Mouse (Mus musculus) liver, embryonic 16.5 days (tissue): ENCODE results near the gene Olfr872. TPM values are rescaled to one million over a fixed set of nuclear protein-coding genes. Genes with fewer than 3 reads are reported as not detected.
"Not testable (repeated sequence)": the region's sequence is repeated elsewhere in the genome, so short reads cannot be mapped to it uniquely, and the experiment has no call there.

Experiments used
- ATAC-seq: fragments of 200-750 bp; cut with Nextera tagmentation; 2 replicates; pipeline ENCODE4 v1.8.0; 2017; ENCODE audit warnings: low read depth, mild to moderate bottlenecking, moderate number of reproducible peaks, moderate library complexity
- H3K27ac ChIP-seq: fragments of 300-500 bp; sonication (generic); 2 replicates; pipeline ENCODE4 v1.5.1; 2014; ENCODE audit warnings: mild to moderate bottlenecking, low read length
- H3K27me3 ChIP-seq: fragments of 300-500 bp; sonication (generic); 2 replicates; pipeline ENCODE4 v1.6.1; 2014; ENCODE audit warnings: low read depth, low read length, mixed read lengths; ENCODE audit not compliant: control insufficient read depth, insufficient read depth
- H3K36me3 ChIP-seq: fragments of 300-500 bp; sonication (generic); 2 replicates; pipeline ENCODE4 v1.6.1; 2014; ENCODE audit warnings: mild to moderate bottlenecking; ENCODE audit not compliant: control insufficient read depth, insufficient read depth
- H3K4me1 ChIP-seq: fragments of 300-500 bp; sonication (generic); 2 replicates; pipeline ENCODE4 v1.6.1; 2014; ENCODE audit warnings: low read depth, low read length, mixed read lengths; ENCODE audit not compliant: control insufficient read depth
- H3K4me2 ChIP-seq: fragments of 300-500 bp; sonication (generic); 2 replicates; pipeline ENCODE4 v1.6.1; 2014; ENCODE audit warnings: low read depth, low read length, mixed read lengths
- H3K4me3 ChIP-seq: fragments of 300-500 bp; sonication (generic); 2 replicates; pipeline ENCODE4 v1.5.1; 2014; ENCODE audit warnings: low read depth, mild to moderate bottlenecking, low read length
- H3K9ac ChIP-seq: fragments of 300-500 bp; sonication (generic); 2 replicates; pipeline ENCODE4 v1.6.1; 2014; ENCODE audit warnings: low read depth, low read length
- H3K9me3 ChIP-seq: fragments of 300-500 bp; sonication (generic); replicated peaks from 2 replicates; pipeline ENCODE4 v1.6.1; 2016; ENCODE audit warnings: low read length; ENCODE audit not compliant: control insufficient read depth
- WGBS: fragments of 180-500 bp; shearing (Covaris S2); extraction: QIAGEN DNeasy Blood & Tissue Kit; methylation state at CpG from one replicate; pipeline ENCODE4 v1.1.7; 2014; ENCODE audit not compliant: insufficient replicate concordance; 5-methylcytosine and 5-hydroxymethylcytosine counted together
- polyA plus RNA-seq: library from polyadenylated mRNA; unstranded; fragments of >200 nt; fragmentation: Nextera tagmentation; extraction: Ambion mirVana; gene quantifications from 2 replicates; pipeline ENCODE4 v1.2.1, GENCODE M21; 2015

Gene Olfr872
- polyA plus RNA-seq: not detected in 2 replicates

GRCm38 (mm10) chr9:20236819-20237218, at the start of gene Olfr872:
Gene Olfr872 (plus strand): TSS chr9:20237119.
- Histone ChIP-seq H3K27me3 (no peaks in the 10 kb centered on the region), H3K4me1 (no peaks in the 10 kb centered on the region), H3K4me3 (no peak within 1 kb of the TSS), H3K9ac (no peak within 1 kb of the TSS), H3K27ac (no peak within 1 kb of the TSS), H3K36me3 (no peaks in the 10 kb centered on the region), H3K9me3 (no peaks in the 10 kb centered on the region), H3K4me2 (no peak within 1 kb of the TSS)
- no peak for ATAC-seq

DNA sequence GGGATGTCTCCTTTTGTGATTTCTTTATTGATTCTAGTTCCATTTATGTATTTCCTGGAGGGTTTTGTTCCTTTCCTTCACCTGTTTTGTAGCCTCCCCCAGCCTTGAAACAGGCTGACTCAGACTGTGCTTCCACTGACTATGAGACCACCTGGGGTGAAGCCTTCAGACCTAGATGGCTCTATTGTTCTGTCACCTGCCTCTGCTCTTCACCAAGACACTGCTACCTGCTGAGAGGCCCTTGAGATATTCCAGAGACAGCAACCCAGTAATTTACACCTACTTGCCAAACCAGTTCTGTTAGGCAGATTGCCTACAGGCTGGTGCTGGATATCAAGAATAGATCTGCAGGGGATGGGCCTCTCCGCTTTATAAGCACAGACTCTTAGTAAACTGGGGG, 34.8 kb upstream of the Olfr872 start:
- Histone ChIP-seq H3K4me2 (no peak overlapping the region), H3K27me3 (no peaks in the 10 kb centered on the region), H3K9ac (no peak overlapping the region), H3K27ac (no peak overlapping the region), H3K9me3 (no peaks in the 10 kb centered on the region), H3K36me3 (no peaks in the 10 kb centered on the region), H3K4me1 (no peaks in the 10 kb centered on the region), H3K4me3 (no peak overlapping the region)
- 39% methylated on average over 1 of the region's 1 CpGs for WGBS
- ATAC-seq: no peak

GRCm38 (mm10) chr9:20203413-20203984, 33.4 kb upstream of the Olfr872 start:
- not testable (repeated sequence) for H3K27me3 ChIP-seq, H3K4me2 ChIP-seq, H3K36me3 ChIP-seq, H3K4me1 ChIP-seq, ATAC-seq, H3K9me3 ChIP-seq, H3K27ac ChIP-seq, H3K4me3 ChIP-seq, H3K9ac ChIP-seq
- 59% methylated on average over 7 of the region's 7 CpGs for WGBS

DNA sequence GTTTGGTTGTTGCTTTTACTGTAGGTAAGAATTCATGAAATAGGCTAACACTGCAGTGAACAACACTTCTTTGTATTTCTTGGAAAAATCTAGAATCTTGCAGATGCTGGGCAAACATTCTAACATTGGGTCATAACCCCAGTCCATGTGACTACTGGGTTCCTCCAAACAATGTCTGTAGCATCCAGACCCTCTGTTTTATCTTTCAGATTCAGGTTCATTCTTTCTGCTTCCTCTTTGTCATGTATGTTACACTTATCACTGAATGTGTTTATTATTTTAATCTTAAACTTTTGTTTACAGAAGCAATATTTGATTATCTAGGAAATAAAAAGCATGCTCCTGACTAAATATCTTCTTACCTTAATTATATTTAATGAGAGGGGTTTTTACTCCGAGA, 26.1 kb upstream of the Olfr872 start:
- no peak overlapping the region for H3K9ac ChIP-seq
- no peaks in the 10 kb centered on the region for H3K9me3 ChIP-seq
- no peaks in the 10 kb centered on the region for H3K4me1 ChIP-seq
- no peak for ATAC-seq
- no peaks in the 10 kb centered on the region for H3K36me3 ChIP-seq
- H3K27ac ChIP-seq: no peak overlapping the region
- no peak overlapping the region for H3K4me3 ChIP-seq
- no peaks in the 10 kb centered on the region for H3K27me3 ChIP-seq
- H3K4me2 ChIP-seq: no peak overlapping the region
- WGBS: 21% methylated on average over 1 of the region's 1 CpGs

DNA sequence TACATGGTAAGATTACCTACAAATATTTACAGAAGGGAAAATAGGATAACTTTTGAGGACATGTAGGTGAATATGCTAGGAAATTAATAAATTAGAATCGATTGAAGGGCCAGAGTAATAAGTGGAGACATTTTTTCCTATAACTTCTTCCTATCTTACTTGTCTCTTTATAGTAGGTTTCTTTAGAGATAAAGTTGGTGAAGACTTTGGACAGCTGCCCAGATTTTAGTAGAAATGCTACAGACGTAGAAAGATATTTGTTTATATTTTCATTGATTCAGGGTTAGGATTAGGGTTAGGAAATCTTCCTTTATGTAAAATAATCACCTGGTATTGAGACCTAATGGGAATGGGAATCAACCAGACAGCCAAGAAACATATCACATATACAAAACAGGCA, 25.4 kb upstream of the Olfr872 start:
- H3K9ac ChIP-seq: no peak overlapping the region
- no peak overlapping the region for H3K4me2 ChIP-seq
- H3K4me3 ChIP-seq: no peak overlapping the region
- ATAC-seq: no peak
- H3K9me3 ChIP-seq: no peaks in the 10 kb centered on the region
- H3K36me3 ChIP-seq: no peaks in the 10 kb centered on the region
- no peaks in the 10 kb centered on the region for H3K27me3 ChIP-seq
- no peaks in the 10 kb centered on the region for H3K4me1 ChIP-seq
- 40% methylated on average over 2 of the region's 2 CpGs for WGBS
- H3K27ac ChIP-seq: no peak overlapping the region

DNA sequence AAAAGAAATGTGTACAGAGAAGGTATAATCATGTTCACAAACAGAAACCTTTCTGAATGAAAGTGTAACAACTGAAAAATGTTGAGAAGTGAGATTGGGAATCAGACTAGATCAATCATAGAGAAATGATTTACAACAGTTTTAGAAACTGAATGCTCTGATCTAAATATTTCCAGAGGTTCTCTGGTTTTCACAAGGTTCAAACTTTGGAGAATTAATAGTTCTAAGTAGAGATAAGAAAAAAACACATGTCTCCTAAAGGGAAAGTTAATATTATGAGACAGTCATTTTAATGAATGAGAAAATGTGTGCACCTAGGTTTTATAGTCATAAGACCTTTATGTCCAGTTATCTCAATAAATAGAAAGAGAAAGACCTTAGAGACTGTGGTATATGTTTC, 25.0 kb upstream of the Olfr872 start, which contains the start of gene Olfr871:
Olfr871 (plus strand) TSS at position 301 of the 400 bp plus-strand sequence.
- no peaks in the 10 kb centered on the region for H3K4me1 ChIP-seq
- ATAC-seq: no peak

DNA sequence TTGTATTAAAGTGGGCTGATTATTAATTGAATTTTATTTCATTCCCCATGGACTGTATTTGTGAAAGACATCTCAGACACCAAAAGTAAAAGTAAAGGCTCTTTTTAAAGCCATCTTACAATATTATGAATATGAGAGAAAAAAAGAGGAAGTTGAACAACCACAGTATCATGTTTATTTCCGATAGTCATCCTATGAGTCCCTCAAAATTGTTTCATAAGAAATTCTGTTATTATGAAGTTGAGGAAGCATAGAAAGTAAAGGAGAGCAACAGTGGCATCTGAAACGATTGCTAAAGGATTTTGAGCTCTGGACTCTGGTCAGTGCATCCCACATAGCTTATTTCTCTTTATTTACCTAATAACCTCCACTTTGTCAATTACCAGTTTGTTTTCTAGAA, 459 bp downstream of the Olfr872 start:
- H3K4me2 ChIP-seq: no peak overlapping the region
- no peaks in the 10 kb centered on the region for H3K27me3 ChIP-seq
- H3K27ac ChIP-seq: no peak overlapping the region
- no peaks in the 10 kb centered on the region for H3K4me1 ChIP-seq
- H3K36me3 ChIP-seq: no peaks in the 10 kb centered on the region
- H3K9ac ChIP-seq: no peak overlapping the region
- 31% methylated on average over 2 of the region's 2 CpGs for WGBS
- H3K9me3 ChIP-seq: no peaks in the 10 kb centered on the region
- no peak for ATAC-seq
- no peak overlapping the region for H3K4me3 ChIP-seq

More for the DNA sequence above, 25.0 kb upstream of the Olfr872 start, which contains the start of gene Olfr871:
- H3K4me2 ChIP-seq: no peak within 1 kb of the TSS
- H3K27ac ChIP-seq: no peak within 1 kb of the TSS
- no peaks in the 10 kb centered on the region for H3K27me3 ChIP-seq
- H3K36me3 ChIP-seq: no peaks in the 10 kb centered on the region
- H3K9ac ChIP-seq: no peak within 1 kb of the TSS
- no peaks in the 10 kb centered on the region for H3K9me3 ChIP-seq
- H3K4me3 ChIP-seq: no peak within 1 kb of the TSS

GRCm38 (mm10) chr9:20282051-20282450, 45.1 kb downstream of the Olfr872 start, which contains the start of gene Olfr39:
Gene Olfr39 (plus strand): TSS chr9:20282351.
- no peak within 1 kb of the TSS for H3K9ac ChIP-seq
- H3K36me3 ChIP-seq: no peaks in the 10 kb centered on the region
- H3K4me2 ChIP-seq: no peak within 1 kb of the TSS
- H3K27ac ChIP-seq: no peak within 1 kb of the TSS
- 58% methylated on average over 1 of the region's 1 CpGs for WGBS
- no peaks in the 10 kb centered on the region for H3K27me3 ChIP-seq
- H3K4me1 ChIP-seq: no peaks in the 10 kb centered on the region
- no peaks in the 10 kb centered on the region for H3K9me3 ChIP-seq
- no peak within 1 kb of the TSS for H3K4me3 ChIP-seq
- ATAC-seq: no peak

GRCm38 (mm10) chr9:20295562-20295961, 58.6 kb downstream of the Olfr872 start:
- H3K4me2 ChIP-seq, H3K4me1 ChIP-seq, ATAC-seq, H3K9ac ChIP-seq, H3K36me3 ChIP-seq, H3K27me3 ChIP-seq, H3K27ac ChIP-seq, H3K9me3 ChIP-seq, H3K4me3 ChIP-seq: not testable (repeated sequence)
- whole genome bisulfite sequencing: 58% methylated on average over 5 of the region's 5 CpGs
